Mouse (Mus musculus): ENCODE results near the gene Pou2f3.

DNA sequence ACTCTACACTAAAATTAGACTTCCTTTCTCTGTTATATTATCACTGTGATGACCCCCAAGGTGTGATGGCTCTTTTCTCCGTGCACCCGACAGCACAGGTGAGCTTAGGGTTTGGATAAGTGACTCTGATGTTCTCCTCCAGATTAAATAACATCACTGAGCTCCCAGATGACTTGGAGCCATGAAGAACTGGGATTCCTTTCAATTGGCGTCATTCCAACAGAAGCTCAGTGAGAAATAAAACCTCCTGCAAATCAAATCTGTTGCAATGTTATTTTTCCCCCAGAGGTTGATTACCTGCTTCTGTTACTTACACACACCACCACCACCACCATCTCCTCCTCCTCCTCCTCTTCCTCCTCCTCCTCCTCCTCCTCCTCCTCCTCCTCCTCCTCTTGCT, 116.4 kb downstream of the Pou2f3 start:
- TF ChIP-seq CTCF (IDR thresholded peaks at IDR 0.05; ENCODE audit: low read depth) (no peak), EP300 (IDR thresholded peaks at IDR 0.05; ENCODE audit: low read depth) (no peak)

Measured in liver, embryonic 14.5 days (tissue).